In genomic region chr1:42714016-42714931, GRCm38 (mm10) we compare ENCODE assay signal across 8 mouse cellular contexts. TPM values are rescaled to one million over a fixed set of nuclear protein-coding genes. Genes with fewer than 3 reads are reported as not detected.
DNase-seq lines count a peak whose midpoint lies in the region; ATAC-seq lines count a peak whose summit lies in the region.

No protein-coding gene starts in this region.

- peaks cover 81% of the 10 kb centered on the region for H3K27me3 ChIP-seq in embryonic facial prominence, embryonic 13.5 days
- peaks cover 15% of the 10 kb centered on the region; the same call in 1 of the 2 replicates for H3K27me3 ChIP-seq in hindbrain, embryonic 12.5 days

- peak; percentile 45 for DNase-seq in adrenal gland, adult 2 months
- no peak for DNase-seq in adrenal gland, adult 18-20 months (ENCODE audit: low spot score in 2 of 2)
- peak; percentile 72 for DNase-seq in ZHBTc4 (ENCODE audit: low read depth, low spot score)
- peak; percentile 62 to 68 for DNase-seq in layer of hippocampus, postnatal 36 days
- DNase-seq in mesoderm, embryonic 11.5 days (ENCODE audit: low read depth, low spot score): peak; percentile 82
- no peak for DNase-seq in spleen, postnatal 36 days (ENCODE audit: low spot score in 2 of 2)

- WGBS in embryonic facial prominence, embryonic 13.5 days: 1% methylated on average over 24 of the region's 31 CpGs
- WGBS in hindbrain, embryonic 12.5 days: under 1% methylated on average over 21 of the region's 31 CpGs

- H3K9me3 ChIP-seq in embryonic facial prominence, embryonic 13.5 days: no peaks in the 10 kb centered on the region
- no peaks in the 10 kb centered on the region for H3K9me3 ChIP-seq in hindbrain, embryonic 12.5 days (replicated peaks)

- ATAC-seq in embryonic facial prominence, embryonic 13.5 days (ENCODE audit: insufficient number of reproducible peaks, insufficient read depth, low FRiP score, low TSS enrichment, low read depth): 0 out of 2 replicates have a peak, but pooled peaks have one; percentile 16
- ATAC-seq in hindbrain, embryonic 12.5 days (ENCODE audit: low FRiP score): peak; percentile 72

- H3K4me2 ChIP-seq in embryonic facial prominence, embryonic 13.5 days: peak overlapping the region; percentile 78
- peak overlapping the region; percentile 62 for H3K4me2 ChIP-seq in hindbrain, embryonic 12.5 days (replicated peaks)

- H3K4me3 ChIP-seq in embryonic facial prominence, embryonic 13.5 days: peak overlapping the region; percentile 50
- peak overlapping the region; percentile 59 for H3K4me3 ChIP-seq in hindbrain, embryonic 12.5 days

- no peaks in the 10 kb centered on the region for H3K36me3 ChIP-seq in embryonic facial prominence, embryonic 13.5 days
- H3K36me3 ChIP-seq in hindbrain, embryonic 12.5 days: no peaks in the 10 kb centered on the region

- peaks cover 25% of the 10 kb centered on the region for H3K4me1 ChIP-seq in embryonic facial prominence, embryonic 13.5 days
- H3K4me1 ChIP-seq in hindbrain, embryonic 12.5 days: peaks cover 50% of the 10 kb centered on the region

- peak overlapping the region; percentile 74 for H3K27ac ChIP-seq in embryonic facial prominence, embryonic 13.5 days
- peak overlapping the region; percentile 90 for H3K27ac ChIP-seq in hindbrain, embryonic 12.5 days

- peak overlapping the region; percentile 68 for H3K9ac ChIP-seq in embryonic facial prominence, embryonic 13.5 days
- peak overlapping the region; percentile 71 for H3K9ac ChIP-seq in hindbrain, embryonic 12.5 days

RNA-seq across cellular contexts. Expression of gene Pou3f3, which starts 18.7 kb away (rescaled TPM):
- total RNA-seq in adrenal gland, adult 2 months (2021): not detected
- 0.02 TPM in 2 replicates for polyA plus RNA-seq in adrenal gland, adult 2 months (2012; rRNA removed)
- total RNA-seq in adrenal gland, adult 18-20 months (2021): not detected
- 11.4 and 13.4 TPM in 2 replicates for polyA plus RNA-seq in embryonic facial prominence, embryonic 13.5 days (2015; fragmentation: Nextera tagmentation; extraction: Ambion mirVana)
- 28.8 and 29.2 TPM in 2 replicates for polyA plus RNA-seq in hindbrain, embryonic 12.5 days (2016; fragmentation: Nextera tagmentation; extraction: Ambion mirVana)
- total RNA-seq in layer of hippocampus, postnatal 36 days (2021): 10 to 100 TPM; 67.8 to 68.4 TPM

Comparison
In these comparisons a context has a peak if more than half of its experiments do, and no peak if none do; other contexts are left out.
1. DNase-seq: peak in adrenal gland, adult 2 months (single experiment), ZHBTc4 (single experiment), layer of hippocampus, postnatal 36 days (2 of 2) and mesoderm, embryonic 11.5 days (single experiment); none in adrenal gland, adult 18-20 months (0 of 2) and spleen, postnatal 36 days (0 of 2).
2. RNA of gene Pou3f3, which starts 18.7 kb away (total RNA-seq): 67.8 to 68.4 TPM in layer of hippocampus, postnatal 36 days; not detected in adrenal gland, adult 2 months and not detected in adrenal gland, adult 18-20 months; every median in the first group is over 10 times any median in the second.